Mouse (Mus musculus): ENCODE results near the gene Stpg4.

DNA sequence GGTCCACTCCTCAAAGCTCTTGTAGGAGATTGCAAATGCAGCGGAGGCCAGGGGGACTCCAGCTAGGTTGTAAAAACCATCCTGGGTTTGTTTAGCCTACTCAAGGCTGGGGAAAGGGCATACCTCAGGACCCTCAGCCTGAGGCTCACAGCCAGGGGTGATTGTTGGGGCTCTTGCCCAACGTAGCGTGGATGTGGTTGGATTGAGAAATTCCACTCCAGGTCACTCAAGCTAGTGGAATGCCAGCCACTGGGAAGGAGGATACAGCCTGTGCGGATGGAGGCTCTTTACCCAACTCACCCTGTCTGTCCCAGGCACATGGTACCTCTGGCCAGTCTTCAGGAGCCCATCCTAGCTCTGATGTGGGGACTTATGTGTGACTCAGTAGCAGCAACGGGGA, 71.3 kb downstream of the Stpg4 start:
- no peak for TF ChIP-seq TAL1 (IDR thresholded peaks at IDR 0.05; ENCODE audit: low read length)
- no peak for TF ChIP-seq GATA1 (IDR thresholded peaks at IDR 0.05; ENCODE audit: low read length)
